Mouse (Mus musculus) cerebellum, adult 11 months (tissue): ENCODE data around the gene Serpinb3a.
"Not testable (repeated sequence)": the region's sequence is repeated elsewhere in the genome, so short reads cannot be mapped to it uniquely, and the experiment has no call there.

Source experiments
- DNase-seq: peaks from one replicate; pipeline ENCODE4 v3.0.0; 2022

The Serpinb3a gene

DNA sequence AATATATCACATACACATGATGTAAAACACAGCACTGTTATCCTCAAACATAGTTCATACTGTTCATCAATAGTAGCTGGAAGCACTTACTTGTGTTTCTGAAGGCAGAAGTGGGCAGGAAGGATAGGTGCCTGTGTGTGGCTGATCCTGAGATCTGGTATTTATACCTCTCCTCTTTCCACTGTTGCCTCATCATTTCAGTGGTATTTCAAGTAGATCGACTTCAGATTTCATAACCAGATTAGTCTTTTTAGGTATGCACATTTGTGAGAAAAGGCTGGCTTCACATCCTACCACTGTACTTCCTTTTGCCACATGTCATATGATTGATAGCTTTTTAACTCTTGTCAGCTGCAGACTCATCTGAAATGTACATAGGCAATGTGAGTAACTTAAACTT is at the start of gene Serpinb3a:
TSS of gene Serpinb3a (minus strand) at position 101 of the 400 bp plus-strand sequence.
- no peak for DNase-seq

DNA sequence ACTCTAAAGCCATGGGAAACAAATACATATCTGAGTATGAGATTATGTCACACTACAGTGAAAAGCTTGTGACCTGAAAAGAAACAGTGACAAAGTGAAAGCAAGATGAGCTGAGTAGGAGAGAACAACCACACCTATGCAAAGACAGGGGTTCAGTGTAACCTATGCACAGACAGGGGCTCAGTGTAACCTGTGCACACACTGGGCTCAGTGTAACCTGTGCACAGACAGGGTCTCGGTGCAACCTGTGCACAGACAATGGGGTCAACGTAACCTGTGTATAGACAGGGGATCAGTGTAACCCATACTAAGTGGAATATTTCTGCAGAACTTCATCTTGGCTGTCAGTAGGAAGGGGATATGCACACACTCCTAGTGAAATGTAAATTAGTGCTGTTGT is 46.3 kb upstream of the Serpinb3a start:
- no peak for DNase-seq

DNA sequence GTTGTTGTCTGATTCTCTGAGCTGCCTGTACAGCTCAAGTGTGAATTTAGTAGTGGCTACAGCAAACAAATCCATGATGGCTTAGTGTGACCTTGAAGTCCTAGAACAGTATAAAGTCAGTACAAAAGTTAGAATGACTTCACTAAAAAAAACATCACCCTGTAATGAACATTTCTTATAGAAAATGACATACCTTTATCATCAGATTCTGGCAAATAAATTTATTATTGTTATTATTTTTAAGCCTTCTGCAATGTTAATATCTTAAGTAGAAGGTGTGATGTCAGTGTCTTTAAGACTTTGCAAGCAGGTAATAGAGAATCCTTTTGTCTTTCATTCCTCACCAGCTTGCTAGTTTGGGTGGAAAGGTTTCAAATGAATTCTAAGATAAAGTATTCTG is 31.3 kb upstream of the Serpinb3a start, which contains the start of gene Serpinb3d:
TSS of gene Serpinb3d (minus strand) at position 101 of the 400 bp plus-strand sequence.
- DNase-seq: no peak

DNA sequence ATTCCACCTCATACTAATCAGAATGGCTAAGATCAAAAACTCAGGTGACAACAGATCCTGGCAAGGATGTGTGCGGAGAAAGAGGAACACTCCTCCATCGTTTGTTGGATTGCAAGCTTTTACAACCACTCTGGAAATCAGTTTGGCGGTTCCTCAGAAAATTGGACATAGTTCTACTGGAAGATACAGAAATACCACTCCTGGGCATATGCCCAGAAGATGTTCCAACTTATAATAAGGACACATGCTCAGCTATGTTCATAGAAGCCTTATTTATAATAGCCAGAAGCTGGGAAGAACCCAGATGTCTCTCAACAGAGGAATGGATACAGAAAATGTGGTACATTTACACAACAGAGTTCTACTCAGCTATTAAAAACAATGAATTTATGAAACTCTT is 17.9 kb downstream of the Serpinb3a start:
- not testable (repeated sequence) for DNase-seq

DNA sequence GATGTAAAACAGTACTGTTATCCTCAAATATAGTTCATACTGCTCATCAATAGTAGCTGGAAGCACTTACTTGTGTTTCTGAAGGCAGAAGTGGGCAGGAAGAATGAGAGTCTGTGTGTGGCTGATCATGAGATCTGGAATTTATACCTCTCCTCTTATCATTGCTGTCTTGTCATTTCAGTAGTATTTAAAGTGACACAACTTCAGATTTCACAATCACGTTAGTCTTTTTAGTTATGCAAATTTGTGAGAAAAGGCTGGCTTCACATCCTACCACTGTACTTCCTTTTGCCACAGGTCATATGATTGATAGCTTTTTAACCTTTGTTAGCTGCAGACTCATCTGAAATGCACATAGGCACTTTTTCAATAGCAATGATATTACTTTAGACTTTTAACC is 26.2 kb downstream of the Serpinb3a start:
- DNase-seq: no peak

DNA sequence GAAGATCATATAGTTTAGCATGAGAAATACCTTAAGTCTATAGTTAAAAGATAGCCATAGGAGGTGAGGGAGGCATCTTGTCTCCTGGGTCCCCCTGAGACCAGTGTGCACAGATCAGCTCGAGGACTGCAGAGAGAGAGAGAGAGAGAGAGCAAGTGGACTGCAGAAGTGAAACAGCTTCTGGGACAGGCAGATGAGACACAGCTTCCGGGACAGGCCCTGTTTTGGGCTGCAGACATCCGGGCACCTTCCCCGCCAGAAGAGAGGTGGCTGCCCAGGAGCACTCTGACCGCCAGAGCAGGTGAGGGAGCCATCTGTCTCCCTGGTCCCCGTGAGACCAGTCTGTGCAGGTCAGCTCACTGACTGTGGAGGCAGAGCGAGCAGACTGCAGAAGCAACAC is 36.9 kb downstream of the Serpinb3a start:
- DNase-seq: no peak

DNA sequence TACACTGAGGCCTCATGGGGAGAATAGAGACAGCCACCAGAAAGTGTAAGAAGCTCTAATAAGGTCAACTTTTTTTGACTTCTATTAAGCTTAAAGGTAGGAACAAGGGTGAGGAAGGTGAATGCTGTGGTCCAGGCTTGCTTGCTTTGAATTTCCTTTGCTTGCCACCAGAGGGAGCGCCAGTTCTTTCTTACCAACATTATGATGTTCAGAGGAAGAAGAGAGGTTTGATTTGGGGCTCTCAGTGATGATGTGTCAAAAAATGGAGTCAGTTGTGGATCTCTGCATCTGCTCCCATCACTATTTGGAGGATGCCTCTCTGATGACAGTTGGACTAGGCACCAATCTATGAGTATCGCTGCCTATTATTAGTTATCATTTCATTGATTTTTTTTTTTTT is 37.6 kb downstream of the Serpinb3a start:
- DNase-seq: no peak

DNA sequence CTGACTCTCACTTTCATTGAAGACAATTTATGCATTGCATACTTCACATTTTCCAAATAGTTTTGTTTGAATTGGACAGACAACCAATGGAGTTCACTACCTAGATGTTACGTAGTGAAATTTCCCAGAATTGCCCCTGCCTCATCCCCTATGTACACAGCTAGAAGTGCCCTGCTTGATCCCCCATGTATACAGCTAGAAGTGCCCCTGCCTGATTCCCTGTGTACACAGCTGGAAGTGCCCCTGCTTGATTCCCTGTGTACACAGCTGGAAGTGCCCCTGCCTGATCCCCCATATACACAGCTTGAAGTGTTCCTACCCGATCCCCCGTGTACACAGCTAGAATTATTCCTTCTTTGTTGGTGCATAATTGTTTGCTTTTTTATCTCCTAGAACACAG is 45.8 kb downstream of the Serpinb3a start:
- DNase-seq: no peak

DNA sequence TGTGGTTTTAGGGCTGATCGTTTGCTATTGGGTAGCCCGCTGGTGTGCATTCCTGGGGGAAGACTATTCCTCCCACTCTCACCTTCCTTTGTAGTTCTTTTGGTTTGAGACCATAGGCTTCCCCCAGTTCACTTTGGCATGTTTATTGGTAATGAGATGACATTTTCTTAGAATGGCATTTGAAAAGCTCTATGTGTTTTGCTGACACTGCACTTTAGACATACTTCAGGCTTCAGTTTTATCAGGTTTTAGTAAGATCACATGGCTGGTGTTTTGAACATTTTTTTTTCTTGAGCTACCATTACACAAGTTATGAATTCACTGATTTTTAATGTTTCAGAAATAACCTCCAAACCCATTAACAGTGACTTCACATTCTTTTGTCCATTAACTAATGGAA is 50.3 kb downstream of the Serpinb3a start:
- no peak for DNase-seq

DNA sequence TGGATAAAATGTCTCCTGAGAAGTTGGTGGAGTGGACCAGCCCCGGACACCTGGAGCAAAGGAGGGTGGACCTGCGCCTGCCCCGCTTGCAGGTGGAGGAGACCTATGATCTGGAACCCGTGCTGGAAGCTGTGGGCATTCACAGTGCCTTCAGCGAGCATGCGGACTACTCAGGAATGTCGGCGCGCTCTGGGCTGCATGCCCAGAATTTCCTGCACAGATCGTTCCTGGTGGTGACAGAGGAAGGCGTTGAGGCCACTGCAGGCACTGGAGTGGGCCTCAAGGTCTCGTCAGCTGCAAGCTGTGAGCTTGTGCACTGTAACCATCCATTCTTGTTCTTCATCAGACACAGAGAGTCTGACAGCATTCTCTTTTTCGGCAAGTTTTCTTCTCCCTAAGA is 51.7 kb downstream of the Serpinb3a start:
- no peak for DNase-seq
